In genomic region chr15:12490969-12491368, GRCm38 (mm10) we compare ENCODE assay signal across 8 mouse cellular contexts.
DNase-seq lines count a peak whose midpoint lies in the region; ATAC-seq lines count a peak whose summit lies in the region.

No protein-coding gene starts in this region.

- H3K4me1 ChIP-seq in hindbrain, embryonic 10.5 days (replicated peaks) = peaks cover 26% of the 10 kb centered on the region
- H3K4me1 ChIP-seq in hindbrain, embryonic 12.5 days = peaks cover 9% of the 10 kb centered on the region
- H3K4me1 ChIP-seq in brown adipose tissue, adult 24 weeks (ENCODE audit: control insufficient read depth, insufficient read depth, insufficient read length, low read length) = peaks cover 37% of the 10 kb centered on the region
- H3K4me1 ChIP-seq in heart, embryonic 10.5 days = peaks cover 9% of the 10 kb centered on the region; the same call in 1 of the 2 replicates
- H3K4me1 ChIP-seq in lung, embryonic 15.5 days = peaks cover 13% of the 10 kb centered on the region
- peaks cover 20% of the 10 kb centered on the region for H3K4me1 ChIP-seq in stomach, embryonic 14.5 days (ENCODE audit: control insufficient read depth, insufficient read depth, low read length)

- H3K4me3 ChIP-seq in hindbrain, embryonic 10.5 days = no peak overlapping the region
- no peak overlapping the region for H3K4me3 ChIP-seq in hindbrain, embryonic 12.5 days
- no peak overlapping the region for H3K4me3 ChIP-seq in brown adipose tissue, adult 24 weeks (ENCODE audit: insufficient read depth, low read depth, low read length)
- H3K4me3 ChIP-seq in heart, embryonic 10.5 days = no peak overlapping the region
- H3K4me3 ChIP-seq in lung, embryonic 15.5 days = no peak overlapping the region
- H3K4me3 ChIP-seq in stomach, embryonic 14.5 days (ENCODE audit: low read depth, low read length) = no peak overlapping the region

- ATAC-seq in hindbrain, embryonic 12.5 days (ENCODE audit: low FRiP score) = no peak
- ATAC-seq in lung, embryonic 15.5 days (ENCODE audit: borderline replicate concordance, extremely low read depth, low FRiP score, low TSS enrichment) = no peak
- no peak for ATAC-seq in stomach, embryonic 14.5 days (ENCODE audit: insufficient number of reproducible peaks, insufficient read depth, low FRiP score, low read depth)

- no peak overlapping the region for H3K4me2 ChIP-seq in hindbrain, embryonic 12.5 days (replicated peaks)
- H3K4me2 ChIP-seq in lung, embryonic 15.5 days = no peak overlapping the region
- no peak overlapping the region for H3K4me2 ChIP-seq in stomach, embryonic 14.5 days (replicated peaks; ENCODE audit: low read depth, low read length)

- 29% methylated on average over 3 of the region's 3 CpGs for WGBS in hindbrain, embryonic 10.5 days
- WGBS in hindbrain, embryonic 12.5 days = 47% methylated on average over 3 of the region's 3 CpGs
- WGBS in heart, embryonic 10.5 days = 39% methylated on average over 3 of the region's 3 CpGs
- 30% methylated on average over 3 of the region's 3 CpGs for WGBS in lung, embryonic 15.5 days
- 41% methylated on average over 3 of the region's 3 CpGs for WGBS in stomach, embryonic 14.5 days

- no peaks in the 10 kb centered on the region for H3K27me3 ChIP-seq in hindbrain, embryonic 10.5 days (ENCODE audit: insufficient read depth, poor library complexity, severe bottlenecking)
- no peaks in the 10 kb centered on the region for H3K27me3 ChIP-seq in hindbrain, embryonic 12.5 days
- H3K27me3 ChIP-seq in heart, embryonic 10.5 days (ENCODE audit: insufficient read depth, poor library complexity, severe bottlenecking) = no peaks in the 10 kb centered on the region
- H3K27me3 ChIP-seq in lung, embryonic 15.5 days = no peaks in the 10 kb centered on the region
- no peaks in the 10 kb centered on the region for H3K27me3 ChIP-seq in stomach, embryonic 14.5 days (ENCODE audit: control insufficient read depth, insufficient read depth, low read length)

- H3K9me3 ChIP-seq in hindbrain, embryonic 10.5 days = no peaks in the 10 kb centered on the region
- no peaks in the 10 kb centered on the region for H3K9me3 ChIP-seq in hindbrain, embryonic 12.5 days (replicated peaks)
- no peaks in the 10 kb centered on the region for H3K9me3 ChIP-seq in heart, embryonic 10.5 days
- H3K9me3 ChIP-seq in lung, embryonic 15.5 days = no peaks in the 10 kb centered on the region
- H3K9me3 ChIP-seq in stomach, embryonic 14.5 days (ENCODE audit: control insufficient read depth, low read depth, low read length) = no peaks in the 10 kb centered on the region

- no peaks in the 10 kb centered on the region for H3K36me3 ChIP-seq in hindbrain, embryonic 10.5 days
- no peaks in the 10 kb centered on the region for H3K36me3 ChIP-seq in hindbrain, embryonic 12.5 days
- no peaks in the 10 kb centered on the region for H3K36me3 ChIP-seq in heart, embryonic 10.5 days
- no peaks in the 10 kb centered on the region for H3K36me3 ChIP-seq in lung, embryonic 15.5 days
- no peaks in the 10 kb centered on the region for H3K36me3 ChIP-seq in stomach, embryonic 14.5 days (ENCODE audit: control insufficient read depth, insufficient read depth, low read length)

- no peak overlapping the region for H3K9ac ChIP-seq in hindbrain, embryonic 12.5 days
- H3K9ac ChIP-seq in lung, embryonic 15.5 days = no peak overlapping the region
- no peak overlapping the region for H3K9ac ChIP-seq in stomach, embryonic 14.5 days (replicated peaks; ENCODE audit: low read depth, low read length)

- peak overlapping the region; percentile 66 for H3K27ac ChIP-seq in hindbrain, embryonic 10.5 days
- H3K27ac ChIP-seq in hindbrain, embryonic 12.5 days = no peak overlapping the region
- peak overlapping the region; percentile 97 for H3K27ac ChIP-seq in brown adipose tissue, adult 24 weeks (replicated peaks; ENCODE audit: low read depth, low read length)
- peak overlapping the region; percentile 48; the same call in 1 of the 2 replicates for H3K27ac ChIP-seq in heart, embryonic 10.5 days
- peak overlapping the region; percentile 37; the same call in 1 of the 2 replicates for H3K27ac ChIP-seq in lung, embryonic 15.5 days
- peak overlapping the region; percentile 63; the same call in 1 of the 2 replicates for H3K27ac ChIP-seq in stomach, embryonic 14.5 days (ENCODE audit: low read length)

- no peak for DNase-seq in hindbrain, embryonic 10.5 days (ENCODE audit: low spot score)
- no peak for DNase-seq in heart, embryonic 10.5 days (ENCODE audit: low spot score)
- peak; percentile 75 for DNase-seq in kidney, postnatal 14 days
- no peak for DNase-seq in embryo, embryonic 10 days (ENCODE audit: low spot score)
